Mouse (Mus musculus) liver, adult 2 months (tissue): ENCODE measurements around the gene Mark4. TPM values are rescaled to one million over a fixed set of nuclear protein-coding genes. Genes with fewer than 3 reads are reported as not detected.

Experiments
- DNase-seq: peaks from one replicate; pipeline ENCODE4 v3.0.0-alpha.2; 2011; ENCODE audit warnings: low read depth, low spot score; ENCODE audit errors: extremely low read depth
- H3K27ac ChIP-seq: fragments of 200-500 bp; replicated peaks from 2 replicates; pipeline ENCODE4 v1.5.1; 2012; ENCODE audit warnings: low read depth, mild to moderate bottlenecking, control low read depth, inconsistent platforms, low read length; ENCODE audit not compliant: insufficient read depth
- H3K27me3 ChIP-seq: fragments of 200-500 bp; 2 replicates; pipeline ENCODE4 v1.6.1; 2012; ENCODE audit warnings: mild to moderate bottlenecking, moderate library complexity, low read length, inconsistent platforms; ENCODE audit not compliant: control insufficient read depth, insufficient read depth
- H3K36me3 ChIP-seq: fragments of 200-500 bp; 2 replicates; pipeline ENCODE4 v1.6.1; 2012; ENCODE audit warnings: low read length, inconsistent platforms; ENCODE audit not compliant: control insufficient read depth, insufficient read depth
- H3K4me1 ChIP-seq: fragments of 200-500 bp; 2 replicates; pipeline ENCODE4 v1.6.1; 2011; ENCODE audit warnings: low read length; ENCODE audit not compliant: control insufficient read depth, insufficient read depth
- H3K4me3 ChIP-seq: fragments of 200-500 bp; 2 replicates; pipeline ENCODE4 v1.5.1; 2011; ENCODE audit warnings: low read depth, mild to moderate bottlenecking, control low read depth, low read length, moderate library complexity; ENCODE audit not compliant: insufficient read depth
- H3K79me2 ChIP-seq: fragments of 200-500 bp; 2 replicates; pipeline ENCODE4 v1.6.1; 2012; ENCODE audit warnings: inconsistent platforms, mild to moderate bottlenecking, low read length, moderate library complexity; ENCODE audit not compliant: control insufficient read depth, insufficient read depth
- H3K9ac ChIP-seq: fragments of 200-500 bp; 2 replicates; pipeline ENCODE4 v1.6.1; 2012; ENCODE audit warnings: low read depth, mild to moderate bottlenecking, control low read depth, inconsistent platforms, low read length
- CTCF ChIP-seq: fragments of 200-500 bp; IDR thresholded peaks from 2 replicates; pipeline ENCODE4 v1.5.1; 2011; ENCODE audit warnings: low read depth, low read length, control low read depth
- POLR2A ChIP-seq: fragments of 200-500 bp; IDR thresholded peaks from 2 replicates; pipeline ENCODE4 v1.6.1; 2011; ENCODE audit warnings: low read length, control low read depth; ENCODE audit not compliant: insufficient read depth; ENCODE audit errors: extremely low read depth
- WGBS: fragments of 180-500 bp; shearing (Covaris S2); methylation state at CpG from one replicate; pipeline ENCODE4 v1.1.7; 2018; 5-methylcytosine and 5-hydroxymethylcytosine counted together
- polyA plus RNA-seq: library from polyadenylated mRNA; depleted of rRNA; stranded (reverse); fragments of >200 nt; gene quantifications from 2 replicates; pipeline ENCODE4 v1.2.3, GENCODE M21; 2012
- total RNA-seq: library from RNA; depleted of rRNA; stranded (reverse); fragments of >200 nt; gene quantifications from 2 replicates; pipeline ENCODE4 v1.2.3, GENCODE M21; 2014

Mark4 gene
- total and polyA plus RNA-seq, 2 experiments, result 1.8 to 6.4 TPM

DNA sequence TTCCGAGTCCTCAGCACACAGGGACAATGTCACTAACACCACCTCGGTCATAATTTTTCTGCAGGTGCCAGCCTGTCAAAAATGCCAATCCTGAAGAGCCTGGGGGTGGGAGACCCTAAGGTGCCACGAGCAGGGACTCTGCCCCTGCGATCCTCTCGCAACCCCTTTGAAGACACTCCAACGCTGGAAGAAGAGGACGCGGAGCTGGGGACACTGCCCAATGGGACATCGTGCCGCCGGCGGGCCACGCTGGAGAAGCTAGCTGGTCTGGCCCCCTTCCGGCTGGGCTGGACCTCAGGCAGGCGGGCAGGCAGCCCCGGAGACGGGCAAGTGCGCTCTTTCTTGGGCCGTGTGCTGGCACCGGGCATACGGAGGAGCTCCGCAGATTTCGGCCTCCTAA, 10.8 kb upstream of the Mark4 start:
- H3K36me3 ChIP-seq, result no peaks in the 10 kb centered on the region
- DNase-seq, result no peak
- H3K79me2 ChIP-seq, result no peaks in the 10 kb centered on the region
- H3K27me3 ChIP-seq, result peaks cover 7% of the 10 kb centered on the region; the same call in 1 of the 2 replicates
- H3K4me3 ChIP-seq, result no peak overlapping the region
- WGBS, result 45% methylated on average over 23 of the region's 23 CpGs
- H3K27ac ChIP-seq, result no peak overlapping the region
- peaks cover 5% of the 10 kb centered on the region; the same call in 1 of the 2 replicates for H3K4me1 ChIP-seq
- H3K9ac ChIP-seq, result no peak overlapping the region
- TF ChIP-seq CTCF, result no peak
- no peak for TF ChIP-seq POLR2A

DNA sequence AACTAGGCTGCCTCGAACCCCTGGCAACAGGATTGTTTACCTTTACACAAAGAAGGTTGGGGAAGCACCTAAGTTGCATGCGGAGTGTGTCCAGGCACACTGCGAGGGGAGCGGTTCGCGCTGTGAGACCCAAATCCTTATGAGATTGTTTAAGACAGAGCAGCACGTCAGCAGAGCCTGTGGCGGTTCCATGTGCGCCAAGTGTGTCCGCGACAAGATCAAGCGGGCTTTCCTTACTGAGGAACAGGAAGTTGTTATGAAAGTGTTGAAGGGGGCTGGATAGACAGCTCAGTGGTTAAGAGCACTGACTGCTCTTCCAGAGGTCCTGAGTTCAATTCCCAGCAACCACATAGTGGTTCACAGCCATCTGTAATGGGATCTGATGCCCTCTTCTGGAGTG, 9.7 kb upstream of the Mark4 start:
- TF ChIP-seq POLR2A (no peak), CTCF (no peak)
- Histone ChIP-seq H3K4me1 (peaks cover 5% of the 10 kb centered on the region; the same call in 1 of the 2 replicates), H3K36me3 (no peaks in the 10 kb centered on the region), H3K9ac (peak overlapping the region; percentile 53; the same call in 1 of the 2 replicates), H3K79me2 (no peaks in the 10 kb centered on the region), H3K4me3 (0 out of 2 replicates have a peak overlapping the region, but pooled peaks have one; percentile 7), H3K27ac (peak overlapping the region; percentile 64), H3K27me3 (peaks cover 4% of the 10 kb centered on the region; the same call in 1 of the 2 replicates)
- 58% methylated on average over 12 of the region's 12 CpGs for WGBS
- DNase-seq, result no peak

DNA sequence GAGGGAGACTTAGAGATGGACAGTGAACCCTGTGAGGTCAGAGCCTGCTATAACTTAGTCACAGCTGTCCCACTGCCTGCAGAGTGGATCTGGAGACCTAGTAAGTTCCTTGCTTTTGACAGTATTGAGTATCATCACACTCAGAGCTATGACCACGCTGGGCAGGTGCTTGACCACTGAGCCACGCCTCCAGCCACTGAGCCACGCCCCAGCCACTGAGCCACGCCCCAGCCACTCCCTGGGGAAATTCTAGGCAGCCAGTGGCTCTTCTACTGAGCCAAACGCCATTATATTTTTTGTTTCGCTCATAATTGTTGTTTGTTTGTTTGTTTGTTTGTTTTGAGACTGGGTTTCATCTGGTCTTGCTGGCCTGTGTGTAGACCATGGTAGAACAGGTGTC, 9.0 kb upstream of the Mark4 start:
- Histone ChIP-seq H3K9ac (no peak overlapping the region), H3K79me2 (no peaks in the 10 kb centered on the region), H3K27me3 (peaks cover 4% of the 10 kb centered on the region; the same call in 1 of the 2 replicates), H3K4me1 (0 out of 2 replicates have a peak, but pooled peaks cover under 1% of the 10 kb centered on the region), H3K4me3 (no peak overlapping the region), H3K27ac (no peak overlapping the region; the same call in 1 of the 2 replicates), H3K36me3 (no peaks in the 10 kb centered on the region)
- DNase-seq, result no peak
- 37% methylated on average over 6 of the region's 6 CpGs for WGBS
- no peak for TF ChIP-seq CTCF
- TF ChIP-seq POLR2A, result no peak

DNA sequence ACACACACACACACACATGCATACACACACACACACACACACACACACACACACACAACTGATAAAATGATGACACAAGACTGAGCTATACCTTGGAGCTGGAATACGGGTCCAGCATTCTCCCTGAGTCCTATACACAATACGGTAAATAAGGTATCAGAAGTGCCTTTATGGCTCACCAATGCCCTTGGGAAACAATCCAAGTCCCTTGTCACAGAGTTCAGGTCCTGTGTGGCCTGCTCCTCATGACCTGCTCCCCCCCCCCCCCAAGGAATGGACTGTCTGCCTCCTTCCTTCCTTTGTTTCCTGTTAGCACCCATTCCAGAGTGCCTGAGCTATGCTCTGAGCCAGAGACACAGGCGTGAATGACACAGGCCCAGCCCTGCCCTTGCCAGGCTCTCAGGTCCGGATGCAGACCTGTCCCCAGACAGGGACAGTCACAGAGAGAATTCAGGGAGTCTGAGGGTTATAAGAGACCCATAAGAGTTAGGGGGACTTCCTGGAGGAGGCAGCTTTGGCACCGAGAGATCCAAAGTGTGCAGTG, 8.1 kb upstream of the Mark4 start:
- TF ChIP-seq POLR2A, result no peak
- no peak for TF ChIP-seq CTCF
- no peaks in the 10 kb centered on the region for H3K36me3 ChIP-seq
- DNase-seq, result no peak
- 67% methylated on average over 5 of the region's 5 CpGs for WGBS
- no peaks in the 10 kb centered on the region for H3K79me2 ChIP-seq
- peak overlapping the region; percentile 71 for H3K27ac ChIP-seq
- no peak overlapping the region for H3K4me3 ChIP-seq
- peak overlapping the region; percentile 30 for H3K9ac ChIP-seq
- no peaks in the 10 kb centered on the region for H3K4me1 ChIP-seq
- peaks cover 4% of the 10 kb centered on the region; the same call in 1 of the 2 replicates for H3K27me3 ChIP-seq

DNA sequence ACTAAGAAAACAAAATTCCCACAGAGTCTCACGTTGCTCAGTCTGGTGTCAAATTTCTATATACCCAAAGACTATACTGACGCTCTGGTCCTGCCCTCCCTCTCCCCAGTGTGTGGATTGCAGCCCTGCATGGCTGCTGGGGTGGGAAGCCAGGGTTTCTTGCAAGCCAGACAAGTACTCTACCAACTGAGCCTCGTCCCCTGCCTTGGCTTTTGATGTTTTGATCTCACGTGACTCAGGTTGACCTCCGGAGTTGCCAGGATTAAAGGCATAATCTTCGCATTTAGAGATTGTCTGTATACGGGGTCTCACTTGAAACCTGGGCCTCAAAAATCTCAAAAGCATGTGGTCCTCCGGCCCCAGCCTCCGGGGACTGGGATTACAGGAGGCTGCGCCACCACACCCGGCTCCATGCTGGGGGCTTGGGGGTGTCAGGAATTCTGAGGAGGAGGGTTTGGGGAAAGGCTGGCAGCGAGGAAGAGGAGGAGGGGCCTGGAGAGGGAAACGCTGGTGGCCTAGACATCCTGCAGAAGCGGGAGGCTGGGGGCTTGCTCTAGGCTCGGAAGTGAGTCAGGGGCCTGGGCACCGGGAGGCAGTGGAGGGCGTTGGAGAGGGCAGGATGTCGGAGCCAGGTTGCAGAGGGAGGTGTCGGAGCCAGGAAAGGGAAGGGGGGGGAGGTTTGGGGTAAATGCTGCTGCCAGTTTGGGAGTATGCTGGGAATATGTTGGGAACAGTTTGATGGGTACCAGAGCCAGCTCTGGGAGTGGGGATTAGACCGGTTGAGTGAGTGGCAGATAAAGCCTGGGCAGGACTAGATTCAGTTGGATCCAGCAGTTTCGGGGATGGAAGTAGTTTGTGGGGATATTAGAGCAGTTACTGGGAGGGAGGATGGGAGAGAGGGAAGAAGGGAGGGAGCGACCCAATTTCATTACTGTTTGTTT, 6.0 kb upstream of the Mark4 start:
- H3K9ac ChIP-seq, result peak overlapping the region; percentile 15
- H3K79me2 ChIP-seq, result no peaks in the 10 kb centered on the region
- no peak for TF ChIP-seq POLR2A
- TF ChIP-seq CTCF, result no peak
- no peak for DNase-seq
- no peaks in the 10 kb centered on the region for H3K36me3 ChIP-seq
- 31% methylated on average over 22 of the region's 22 CpGs for WGBS
- 0 out of 2 replicates have a peak, but pooled peaks cover 2% of the 10 kb centered on the region for H3K4me1 ChIP-seq
- H3K4me3 ChIP-seq, result peak overlapping the region; percentile 70
- H3K27ac ChIP-seq, result peak overlapping the region; percentile 53
- peaks cover 3% of the 10 kb centered on the region; the same call in 1 of the 2 replicates for H3K27me3 ChIP-seq

DNA sequence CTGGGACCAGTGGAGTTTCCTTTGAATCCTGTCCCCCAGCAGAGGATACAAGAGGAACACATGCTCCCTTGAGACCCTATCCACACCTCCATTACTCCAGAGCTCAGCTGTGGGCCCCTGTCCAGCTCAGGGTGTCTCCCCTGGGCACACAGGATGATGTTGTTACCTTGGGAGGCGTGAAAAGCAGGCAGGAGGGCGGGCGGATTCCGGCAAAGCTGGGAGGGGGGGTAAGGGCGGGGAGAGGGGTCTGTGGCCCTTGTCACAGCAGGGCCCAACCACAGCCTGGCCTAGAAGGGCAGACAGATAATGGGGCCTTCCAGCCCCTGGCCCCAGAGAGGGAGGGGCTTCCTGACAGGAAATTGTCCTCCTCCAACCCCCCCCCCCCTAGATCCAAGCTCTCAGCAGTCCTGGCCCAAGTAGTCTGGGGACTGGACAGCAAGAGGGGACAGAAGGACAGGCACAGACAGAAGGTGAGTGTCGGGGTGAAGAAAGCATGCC, 4.3 kb upstream of the Mark4 start, which contains the start of gene Exoc3l2:
Exoc3l2 (plus strand) TSS at position 448 of the 498 bp plus-strand sequence.
- 70% methylated on average over 6 of the region's 6 CpGs for WGBS
- no peak for DNase-seq
- peaks cover 7% of the 10 kb centered on the region for H3K79me2 ChIP-seq
- H3K36me3 ChIP-seq, result no peaks in the 10 kb centered on the region
- H3K27me3 ChIP-seq, result no peaks in the 10 kb centered on the region
- 0 out of 2 replicates have a peak, but pooled peaks cover 2% of the 10 kb centered on the region for H3K4me1 ChIP-seq
- H3K9ac ChIP-seq, result peak within 1 kb of the TSS; percentile 72
- TF ChIP-seq POLR2A (no peak), CTCF (no peak)
- H3K4me3 ChIP-seq, result peak within 1 kb of the TSS; percentile 70
- H3K27ac ChIP-seq, result peak within 1 kb of the TSS; percentile 76
